Mouse (Mus musculus) retina, adult 2 months (tissue): ENCODE measurements around the gene Clec11a.

Experiments used
- DNase-seq: peaks from one replicate; pipeline ENCODE4 v3.0.0-alpha.2; 2012; ENCODE audit warnings: low read depth, low spot score

The Clec11a gene

DNA sequence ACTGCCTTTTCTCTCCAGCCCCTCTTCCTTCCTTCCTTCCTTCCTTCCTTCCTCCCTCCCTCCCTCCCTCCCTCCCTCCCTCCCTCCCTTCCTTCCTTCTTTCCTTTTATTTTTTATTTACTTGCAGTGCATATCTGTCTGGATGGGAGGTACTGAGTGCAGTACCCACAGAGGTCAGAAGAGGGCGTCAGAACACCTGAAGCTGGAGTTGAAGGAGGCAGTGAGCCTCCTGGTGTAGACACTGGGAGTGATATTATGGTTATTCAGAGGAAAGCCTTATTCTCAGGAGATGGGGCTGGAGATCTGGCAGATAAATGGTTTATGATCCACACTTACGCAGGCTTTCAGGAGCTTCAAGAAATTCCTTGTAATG, 29.5 kb downstream of the Clec11a start:
- DNase-seq: no peak

GRCm38 (mm10) chr7:44276461-44277249, 30.0 kb downstream of the Clec11a start:
- no peak for DNase-seq

GRCm38 (mm10) chr7:44275546-44275945, 31.2 kb downstream of the Clec11a start:
- DNase-seq: no peak

DNA sequence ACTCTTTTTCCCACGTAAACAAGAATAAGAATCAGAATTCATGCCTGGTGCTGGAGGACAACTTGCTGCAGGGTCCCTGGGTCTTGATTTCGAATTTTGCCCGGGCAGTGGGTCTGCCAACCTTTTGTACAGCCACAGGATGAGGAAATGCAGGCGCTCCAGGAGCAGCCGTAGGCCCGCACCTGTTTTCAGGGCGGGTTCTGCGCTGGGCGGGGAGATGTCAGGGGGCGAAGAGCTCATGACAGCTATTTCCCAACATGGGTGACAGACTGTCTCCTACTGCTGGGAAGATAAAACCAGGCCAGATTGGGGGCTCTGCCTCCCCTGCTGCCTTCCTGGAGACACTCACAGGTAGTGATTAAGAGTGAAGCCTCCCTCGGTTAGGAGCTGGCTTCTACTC, 32.6 kb downstream of the Clec11a start:
- DNase-seq: no peak

DNA sequence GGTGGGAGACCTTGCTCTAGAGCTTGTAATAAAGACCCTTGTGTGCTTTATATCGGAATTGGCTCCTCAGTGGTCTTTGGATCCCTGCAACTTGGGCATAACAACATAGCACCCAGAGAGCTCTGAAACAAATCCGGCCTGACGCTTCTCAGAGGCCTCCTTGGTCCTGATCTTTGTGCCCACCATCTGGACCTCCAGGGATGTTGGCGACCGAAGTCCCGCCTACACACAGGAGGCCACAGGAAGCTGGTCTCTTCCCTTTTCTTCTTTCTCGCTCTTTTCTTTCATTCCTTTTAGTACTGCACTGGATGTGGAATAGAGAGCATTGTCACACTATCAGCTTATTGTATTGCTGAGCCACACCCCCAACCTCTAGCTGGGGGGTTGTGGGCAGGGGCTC, 33.3 kb downstream of the Clec11a start:
- DNase-seq: no peak

DNA sequence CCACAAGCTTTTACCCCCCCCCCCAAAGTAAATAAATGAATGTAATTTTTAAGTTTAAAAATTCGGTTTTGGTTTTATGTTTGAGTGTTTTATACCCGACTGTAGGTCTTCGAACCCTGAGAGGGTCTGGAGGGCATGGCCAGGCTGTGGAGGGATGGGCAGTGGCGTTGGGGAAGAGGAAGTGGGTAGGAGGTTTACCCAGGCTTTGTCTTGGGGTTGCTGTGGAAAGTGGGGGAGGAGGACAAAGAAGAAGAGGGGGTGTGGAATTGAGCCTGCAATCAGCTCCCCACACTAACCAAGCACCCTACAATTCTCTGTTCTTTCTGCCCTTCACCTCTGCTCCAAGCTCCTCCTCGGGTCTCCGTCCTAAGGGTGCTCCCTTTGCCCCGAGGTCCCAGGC, 34.2 kb downstream of the Clec11a start:
- DNase-seq: no peak

DNA sequence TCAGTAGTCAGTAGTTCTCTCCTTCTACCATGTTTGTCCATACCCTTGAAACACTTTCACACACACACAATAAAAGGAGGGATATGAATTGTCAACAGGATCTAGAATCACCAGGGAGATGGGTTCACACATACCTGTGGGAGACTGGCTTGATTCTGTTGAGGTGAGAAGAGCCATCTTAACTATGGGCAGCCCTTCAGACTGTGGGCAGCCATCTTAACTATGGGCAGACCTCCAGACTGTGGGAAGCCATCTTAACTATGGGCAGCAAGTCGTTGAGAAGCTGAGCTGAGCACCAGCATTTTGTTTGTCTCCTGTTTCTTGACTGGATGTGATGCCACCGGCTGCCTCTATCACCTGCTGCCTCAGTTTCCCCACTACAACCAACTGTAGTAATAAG, 35.4 kb downstream of the Clec11a start:
- peak; percentile 42 for DNase-seq

DNA sequence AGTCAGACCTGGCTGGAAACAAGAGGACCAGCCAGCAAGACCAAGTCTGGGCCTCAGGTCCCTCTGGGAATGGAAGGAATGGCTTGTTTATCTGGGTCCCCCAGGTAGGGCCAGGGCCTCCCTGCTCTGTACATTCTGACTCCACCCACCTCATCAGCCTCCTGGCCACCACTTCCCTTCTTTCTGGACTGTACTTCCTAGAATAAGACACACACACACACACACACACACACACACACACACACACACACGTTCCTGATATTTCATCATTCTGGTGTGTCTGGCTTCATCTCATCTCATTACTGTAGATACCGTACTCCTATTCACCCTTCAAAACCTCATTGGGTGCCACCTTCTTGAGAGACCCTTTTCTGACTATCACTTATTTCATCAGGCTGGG, 37.3 kb downstream of the Clec11a start:
- DNase-seq: no peak

- no peak for DNase-seq
Measured at GRCm38 (mm10) chr7:44268117-44268516, 38.6 kb downstream of the Clec11a start.

- DNase-seq: peak; percentile 82
Measured at GRCm38 (mm10) chr7:44262791-44263643, 43.7 kb downstream of the Clec11a start.

GRCm38 (mm10) chr7:44261147-44261546, 45.6 kb downstream of the Clec11a start, which contains the start of gene Gm15517:
Gm15517 (plus strand) TSS chr7:44261447.
- no peak for DNase-seq

DNA sequence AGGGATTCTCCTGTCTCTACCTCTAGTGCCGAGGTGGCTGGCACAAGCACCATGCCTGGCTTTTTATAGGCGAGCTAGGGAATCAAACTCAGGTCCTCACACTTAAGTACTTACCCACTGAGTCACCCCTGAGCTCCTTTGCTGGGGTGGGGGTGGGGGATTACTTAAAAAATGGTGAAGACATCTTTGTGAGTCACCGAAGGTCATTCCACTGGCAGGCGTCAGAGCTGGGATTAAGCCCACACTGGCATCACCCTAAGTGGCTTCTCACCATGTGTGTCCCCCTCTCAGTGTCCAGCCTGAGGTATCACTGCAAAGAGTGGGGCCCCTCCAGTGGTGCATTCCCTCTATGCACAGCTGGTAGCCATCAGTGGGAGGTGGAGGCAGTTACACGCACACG, 46.3 kb downstream of the Clec11a start:
- no peak for DNase-seq

DNA sequence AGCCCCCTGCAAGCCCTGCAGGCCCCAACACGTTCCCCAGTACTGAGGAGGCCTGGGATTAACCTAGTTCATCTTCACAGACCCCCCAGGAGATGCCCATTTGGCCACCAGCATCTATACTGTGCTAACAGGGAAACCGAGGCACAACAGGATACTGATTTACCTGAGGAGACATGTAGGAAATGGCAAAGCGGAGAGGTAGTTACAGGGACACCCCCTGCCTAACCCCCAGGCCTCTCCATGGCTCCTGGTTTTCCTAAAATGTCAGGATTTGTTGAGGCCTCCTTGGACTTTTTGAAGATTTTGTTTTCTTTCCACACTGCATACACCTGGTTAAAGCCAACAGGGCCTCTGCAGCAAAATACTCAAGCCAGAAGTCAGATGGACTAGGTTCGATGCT, 49.4 kb downstream of the Clec11a start, which contains the start of gene Acp4:
TSS of gene Acp4 (minus strand) at position 101 of the 400 bp plus-strand sequence.
- no peak for DNase-seq

- no peak for DNase-seq
Measured at GRCm38 (mm10) chr7:44254930-44255329, 51.8 kb downstream of the Clec11a start.

DNA sequence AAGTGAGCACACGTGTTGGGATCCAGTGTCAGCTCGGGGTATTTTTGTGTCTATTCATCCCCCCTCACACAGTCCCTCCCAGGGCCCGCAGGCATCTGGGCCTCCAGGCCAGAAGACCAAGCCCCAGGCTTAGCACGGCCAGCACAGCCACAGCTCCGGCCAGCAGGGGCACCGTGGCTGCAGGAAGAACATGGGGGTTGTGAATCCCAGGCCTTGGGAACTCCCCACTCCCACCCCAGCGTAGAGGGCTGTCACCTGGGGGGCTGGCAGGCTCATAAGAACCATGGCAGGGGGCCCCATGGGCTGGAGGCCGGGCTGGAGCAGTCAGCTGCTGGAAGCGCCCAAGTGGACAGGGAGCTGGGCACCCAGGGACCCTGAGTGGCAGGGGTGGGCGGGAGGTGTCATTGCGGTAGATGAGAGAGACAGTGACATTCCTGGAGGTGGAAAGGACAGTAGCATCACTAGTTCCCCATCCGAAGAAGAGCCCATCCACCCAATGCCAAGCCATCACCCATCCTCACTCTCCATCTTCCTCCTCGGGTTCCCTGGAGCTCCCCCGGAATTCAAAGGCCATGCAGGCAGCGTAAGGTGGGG, 53.6 kb downstream of the Clec11a start:
- no peak for DNase-seq
